Mouse (Mus musculus) kidney, postnatal 0 days (tissue): ENCODE measurements around the gene Ntf5. TPM values are rescaled to one million over a fixed set of nuclear protein-coding genes. Genes with fewer than 3 reads are reported as not detected.
"Not testable (repeated sequence)": the region's sequence is repeated elsewhere in the genome, so short reads cannot be mapped to it uniquely, and the experiment has no call there.

Experiments
- ATAC-seq: fragments of 200-750 bp; cut with Nextera tagmentation; replicated peaks from 2 replicates; pipeline ENCODE4 v1.8.0; 2017; ENCODE audit warnings: low read depth, moderate number of reproducible peaks, moderate TSS enrichment, moderate library complexity; ENCODE audit not compliant: low FRiP score
- DNase-seq: peaks from one replicate; pipeline ENCODE4 v3.0.0-alpha.2; 2016; ENCODE audit warnings: low spot score
- H3K27ac ChIP-seq: fragments of 300-500 bp; sonication (generic); 2 replicates; pipeline ENCODE4 v1.5.1; 2014; ENCODE audit warnings: mild to moderate bottlenecking
- H3K27me3 ChIP-seq: fragments of 300-500 bp; sonication (generic); 2 replicates; pipeline ENCODE4 v1.6.1; 2014; ENCODE audit warnings: low read length, mixed read lengths; ENCODE audit not compliant: insufficient read depth
- H3K36me3 ChIP-seq: fragments of 300-500 bp; sonication (generic); 2 replicates; pipeline ENCODE4 v1.6.1; 2014; ENCODE audit warnings: low read length, mixed read lengths; ENCODE audit not compliant: insufficient read depth
- H3K4me1 ChIP-seq: fragments of 300-500 bp; sonication (generic); replicated peaks from 2 replicates; pipeline ENCODE4 v1.6.1; 2014; ENCODE audit warnings: antibody characterized with exemption, low read length, mixed read lengths; ENCODE audit not compliant: insufficient read depth
- H3K4me2 ChIP-seq: fragments of 300-500 bp; sonication (generic); 2 replicates; pipeline ENCODE4 v1.6.1; 2014; ENCODE audit warnings: mild to moderate bottlenecking, low read length, moderate library complexity, mixed read lengths
- H3K4me3 ChIP-seq: fragments of 300-500 bp; sonication (generic); replicated peaks from 2 replicates; pipeline ENCODE4 v1.5.1; 2014; ENCODE audit warnings: low read depth, low read length
- H3K9ac ChIP-seq: fragments of 300-500 bp; sonication (generic); 2 replicates; pipeline ENCODE4 v1.6.1; 2014; ENCODE audit warnings: low read depth, low read length
- H3K9me3 ChIP-seq: fragments of 300-500 bp; sonication (generic); replicated peaks from 2 replicates; pipeline ENCODE4 v1.6.1; 2016; ENCODE audit warnings: low read length, inconsistent platforms, mixed read lengths
- CTCF ChIP-seq: IDR thresholded peaks from 2 replicates; pipeline ENCODE4 v1.5.1; 2016; ENCODE audit warnings: antibody characterized with exemption, low read depth, mild to moderate bottlenecking, moderate library complexity
- WGBS: fragments of 180-500 bp; shearing (Covaris S2); extraction: QIAGEN DNeasy Blood & Tissue Kit; methylation state at CpG from one replicate; pipeline ENCODE4 v1.1.7; 2014; 5-methylcytosine and 5-hydroxymethylcytosine counted together
- polyA plus RNA-seq: library from polyadenylated mRNA; unstranded; fragments of >200 nt; fragmentation: Nextera tagmentation; extraction: Ambion mirVana; gene quantifications from 2 replicates; pipeline ENCODE4 v1.2.1, GENCODE M21; 2015

Gene Ntf5
- polyA plus RNA-seq, 1 experiment from 2014 or later: 1.5 TPM

DNA sequence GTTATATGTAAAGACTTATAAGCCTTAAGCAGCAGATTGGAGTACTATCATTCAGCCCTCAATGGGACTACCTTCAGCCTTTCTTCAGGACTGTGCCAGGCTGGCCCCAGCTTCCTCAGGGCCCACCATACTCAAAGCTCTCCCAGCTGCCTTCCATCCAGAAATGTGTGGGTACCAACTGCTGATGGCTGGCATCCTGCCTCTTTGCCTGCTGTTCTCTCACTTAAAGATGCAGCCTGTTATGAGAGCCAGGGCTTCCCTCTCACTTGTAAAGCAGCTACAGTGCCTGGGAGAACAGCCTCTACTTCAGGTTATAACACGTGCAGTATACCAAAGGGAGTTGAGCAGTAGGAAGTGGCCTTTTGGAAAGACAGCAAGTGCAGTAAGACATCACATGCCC is 37.4 kb upstream of the Ntf5 start:
- Histone ChIP-seq H3K9ac (no peak overlapping the region), H3K4me3 (no peak overlapping the region), H3K4me2 (no peak overlapping the region), H3K36me3 (peaks cover 67% of the 10 kb centered on the region), H3K27me3 (no peaks in the 10 kb centered on the region), H3K27ac (no peak overlapping the region), H3K4me1 (no peaks in the 10 kb centered on the region), H3K9me3 (no peaks in the 10 kb centered on the region)
- no peak for DNase-seq
- whole genome bisulfite sequencing: 86% methylated on average over 1 of the region's 1 CpGs
- TF ChIP-seq CTCF: no peak
- no peak for ATAC-seq

DNA sequence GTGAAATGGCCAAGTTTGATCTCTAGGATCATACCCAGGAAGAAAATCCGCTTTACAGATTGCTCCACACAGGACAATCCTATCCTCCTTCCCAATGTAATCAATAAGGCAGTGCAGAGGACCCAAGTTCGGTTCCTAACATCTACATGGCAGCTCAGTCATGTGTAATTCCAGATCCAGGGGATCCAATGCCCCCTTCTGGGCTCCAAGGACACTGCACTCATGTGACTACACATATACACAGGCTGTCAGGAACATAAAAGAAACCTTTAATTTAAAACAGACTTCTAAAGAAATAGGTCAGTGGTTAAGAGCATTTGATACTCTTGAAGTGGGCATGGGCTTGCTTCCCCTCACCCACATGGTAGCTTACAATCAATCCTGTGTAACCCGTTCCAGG is 27.4 kb upstream of the Ntf5 start:
- WGBS: 81% methylated on average over 3 of the region's 3 CpGs
- Histone ChIP-seq H3K4me2 (no peak overlapping the region), H3K4me3 (no peak overlapping the region), H3K9ac (no peak overlapping the region), H3K36me3 (peaks cover 88% of the 10 kb centered on the region), H3K9me3 (no peaks in the 10 kb centered on the region), H3K4me1 (no peaks in the 10 kb centered on the region), H3K27ac (no peak overlapping the region), H3K27me3 (no peaks in the 10 kb centered on the region)
- ATAC-seq (no peak), DNase-seq (peak; percentile 45)
- TF ChIP-seq CTCF: peak; percentile 54; the same call in 1 of the 2 replicates

DNA sequence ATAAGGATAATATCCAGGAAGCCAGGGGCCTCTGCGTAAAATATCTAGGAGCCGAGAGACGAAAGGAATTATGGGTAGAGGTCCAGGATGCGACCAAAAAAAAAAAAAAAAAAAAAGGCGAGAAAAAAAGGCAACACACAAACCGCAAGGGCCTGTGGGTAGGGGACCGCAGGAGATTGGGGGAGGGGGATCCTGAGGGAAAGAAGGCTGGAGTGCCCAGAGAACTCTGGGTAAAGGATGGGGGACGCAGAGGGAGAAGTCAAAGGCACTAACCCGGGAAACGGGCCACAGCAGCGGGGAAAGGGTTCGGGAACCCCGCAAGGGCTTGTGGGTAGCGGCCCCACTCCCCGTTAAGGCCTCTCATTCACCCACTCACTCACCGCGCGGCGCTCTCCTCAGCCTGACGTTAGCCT is 18.4 kb upstream of the Ntf5 start:
- Histone ChIP-seq H3K9ac (peak overlapping the region; percentile 91), H3K27ac (peak overlapping the region; percentile 98), H3K4me3 (peak overlapping the region; percentile 79), H3K9me3 (no peaks in the 10 kb centered on the region), H3K27me3 (no peaks in the 10 kb centered on the region), H3K4me2 (peak overlapping the region; percentile 88), H3K36me3 (peaks cover 18% of the 10 kb centered on the region), H3K4me1 (peaks cover 11% of the 10 kb centered on the region)
- peak; percentile 62 for ATAC-seq
- 0% methylated on average over 19 of the region's 20 CpGs for WGBS
- peak; percentile 87 for DNase-seq
- TF ChIP-seq CTCF: no peak

DNA sequence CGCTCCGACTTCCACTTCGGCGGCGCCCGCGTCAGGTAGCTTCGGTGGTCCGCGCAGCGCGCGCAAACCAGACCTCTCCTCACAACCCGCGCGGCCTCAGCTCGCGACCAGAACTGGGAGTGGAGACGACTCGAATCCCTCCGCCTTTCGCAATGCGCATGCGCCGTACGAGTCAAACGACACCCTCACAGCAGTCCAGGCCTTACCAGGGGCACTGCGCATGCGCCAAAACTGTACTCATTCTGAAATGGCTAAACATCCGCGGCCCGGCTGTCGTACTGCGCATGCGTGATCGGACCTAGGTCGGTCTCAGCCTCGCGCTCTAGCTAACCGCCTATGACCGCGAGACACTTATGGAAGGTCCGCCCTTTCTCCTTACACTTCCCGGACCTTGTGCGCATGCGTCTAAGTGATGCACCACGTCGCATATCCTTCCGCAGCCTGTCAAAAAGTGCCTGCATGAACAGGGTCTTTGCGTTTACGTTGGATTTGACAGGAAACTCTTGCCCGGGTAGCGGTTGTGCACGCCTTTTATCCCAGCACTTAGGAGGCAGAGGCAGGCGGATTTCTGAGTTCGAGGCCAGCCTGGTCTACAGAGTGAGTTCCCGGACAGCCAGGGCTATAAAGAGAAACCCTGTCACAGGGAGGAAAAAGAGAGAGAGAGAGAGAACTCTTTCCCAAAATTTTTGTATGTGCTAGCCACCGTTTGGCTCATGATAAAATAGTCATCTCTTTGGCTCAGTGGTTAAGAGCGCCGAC is 17.7 kb upstream of the Ntf5 start, which contains the start of gene Snrnp70:
Gene Snrnp70, minus strand, starts transcription at position 165 of the 759 bp plus-strand sequence.
- under 1% methylated on average over 60 of the region's 60 CpGs for WGBS
- Histone ChIP-seq H3K27me3 (no peaks in the 10 kb centered on the region), H3K4me3 (peak within 1 kb of the TSS; percentile 79), H3K36me3 (peaks cover 14% of the 10 kb centered on the region), H3K9ac (peak within 1 kb of the TSS; percentile 91), H3K4me1 (peaks cover 11% of the 10 kb centered on the region), H3K27ac (peak within 1 kb of the TSS; percentile 98), H3K9me3 (no peaks in the 10 kb centered on the region), H3K4me2 (peak within 1 kb of the TSS; percentile 88)
- ATAC-seq (peak; percentile 96), DNase-seq (peak; percentile 100)
- TF ChIP-seq CTCF: no peak

DNA sequence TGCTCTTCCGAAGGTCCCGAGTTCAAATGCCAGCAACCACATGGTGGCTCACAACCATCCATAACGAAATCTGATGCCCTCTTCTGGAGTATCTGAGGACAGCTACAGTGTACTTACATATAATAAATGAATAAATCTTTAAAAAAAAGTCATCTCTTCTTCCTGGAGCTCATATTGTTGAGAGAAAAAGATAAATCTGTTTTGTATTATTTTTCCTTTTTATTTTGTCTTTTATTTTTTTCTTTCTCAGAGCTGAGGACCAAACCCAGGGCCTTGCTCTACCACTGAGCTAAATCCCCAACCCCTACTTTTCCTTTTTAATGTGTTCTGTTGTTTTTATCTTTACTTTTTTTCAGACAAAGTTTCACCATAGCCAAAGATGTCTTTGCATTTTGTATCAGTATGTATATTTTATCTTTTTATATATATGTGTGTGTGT is 17.1 kb upstream of the Ntf5 start:
- H3K9ac ChIP-seq, DNase-seq, H3K36me3 ChIP-seq, H3K27me3 ChIP-seq, H3K9me3 ChIP-seq: not testable (repeated sequence)
- H3K4me1 ChIP-seq: peaks cover 11% of the 10 kb centered on the region
- H3K27ac ChIP-seq: 0 out of 2 replicates have a peak overlapping the region, but pooled peaks have one; percentile 79
- peak overlapping the region; percentile 45 for H3K4me3 ChIP-seq
- H3K4me2 ChIP-seq: peak overlapping the region; percentile 58
- peak; percentile 56 for TF ChIP-seq CTCF
- WGBS: 1% methylated on average over 3 of the region's 3 CpGs
- peak; percentile 22 for ATAC-seq

DNA sequence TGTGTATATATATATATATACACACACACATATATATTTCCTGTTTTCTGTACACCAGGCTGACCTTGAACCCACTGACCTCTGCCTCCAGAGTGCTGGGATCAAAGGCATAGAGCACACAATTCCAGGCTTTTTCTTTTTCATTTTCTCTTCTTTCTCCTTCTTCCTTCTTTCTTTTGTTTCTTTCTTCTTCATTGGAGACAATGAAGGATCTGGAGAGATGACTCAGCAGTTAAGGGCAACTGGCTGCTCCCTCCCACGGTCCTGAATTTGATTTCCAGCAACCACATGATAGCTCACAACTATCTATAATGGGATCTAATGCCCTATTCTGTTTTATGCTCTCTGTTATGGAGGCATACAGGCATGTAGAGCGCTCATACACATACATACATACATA is 16.7 kb upstream of the Ntf5 start:
- Histone ChIP-seq H3K4me1 (peaks cover 11% of the 10 kb centered on the region), H3K9me3 (no peaks in the 10 kb centered on the region), H3K36me3 (peaks cover 6% of the 10 kb centered on the region), H3K9ac (no peak overlapping the region), H3K27ac (no peak overlapping the region), H3K27me3 (no peaks in the 10 kb centered on the region), H3K4me3 (no peak overlapping the region), H3K4me2 (no peak overlapping the region)
- DNase-seq: no peak
- no peak for TF ChIP-seq CTCF
- 75% methylated on average over 2 of the region's 2 CpGs for WGBS
- no peak for ATAC-seq
